9 mouse cellular contexts compared by ENCODE assay signal in the genomic region with DNA sequence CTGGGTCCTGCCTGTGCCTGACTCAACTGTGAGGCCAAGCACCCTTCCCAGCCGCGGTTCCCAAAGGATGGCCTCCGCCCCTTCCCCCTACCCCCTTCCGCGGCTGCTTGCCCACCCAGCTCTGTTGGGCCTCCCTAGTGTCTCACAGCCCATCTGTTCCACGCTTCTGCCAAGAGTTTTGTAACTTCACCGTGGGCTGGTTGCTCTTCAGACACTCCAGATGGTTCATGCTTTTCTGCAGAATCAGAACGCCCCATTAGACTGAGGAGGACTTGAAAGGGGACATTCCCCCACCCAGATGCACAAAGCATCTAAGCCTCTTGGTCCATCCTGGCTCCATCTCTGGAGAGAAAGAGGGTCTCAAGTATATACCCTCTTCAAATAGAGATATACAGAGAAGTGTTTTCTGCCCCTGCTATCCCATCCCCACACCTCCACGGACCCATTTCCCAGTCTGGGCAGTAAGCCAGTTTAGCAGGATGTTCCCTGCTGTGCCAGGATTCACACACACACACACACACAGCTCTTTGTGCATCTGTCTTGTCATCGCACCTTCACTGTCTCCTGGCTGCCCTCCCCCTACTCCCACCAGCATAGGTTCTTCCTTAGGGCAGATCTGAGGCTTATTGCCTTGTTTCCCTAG. TPM values are rescaled to one million over a fixed set of nuclear protein-coding genes. Genes with fewer than 3 reads are reported as not detected.
DNase-seq lines count a peak whose midpoint lies in the region; ATAC-seq and TF ChIP-seq lines count a peak whose summit lies in the region.
"Had no signal": no experiment of that assay in that cellular context is flagged by ENCODE, and none has a peak within 500 bp of the region (broad histone marks: within the 10 kb centered on the region; RNA-seq: fewer than 3 reads in every experiment).

No protein-coding gene starts in this region.

- H3K4me3 ChIP-seq in forebrain, embryonic 16.5 days (replicated peaks; ENCODE audit: low read length), result no peak overlapping the region
- H3K4me3 ChIP-seq in hindbrain, postnatal 0 days (ENCODE audit: low read length), result no peak overlapping the region
- H3K4me3 ChIP-seq: stomach, embryonic 15.5 days had no signal

- no peak overlapping the region for H3K9ac ChIP-seq in forebrain, embryonic 16.5 days (replicated peaks; ENCODE audit: low read depth, low read length)
- no peak overlapping the region for H3K9ac ChIP-seq in hindbrain, postnatal 0 days (replicated peaks; ENCODE audit: low read length)
- H3K9ac ChIP-seq: stomach, embryonic 15.5 days had no signal

- H3K27me3 ChIP-seq in forebrain, embryonic 16.5 days (replicated peaks; ENCODE audit: control insufficient read depth, insufficient read depth, low read length), result no peaks in the 10 kb centered on the region
- H3K27me3 ChIP-seq in hindbrain, postnatal 0 days (ENCODE audit: insufficient read depth, low read length), result no peaks in the 10 kb centered on the region
- H3K27me3 ChIP-seq: stomach, embryonic 15.5 days had no signal

- TF ChIP-seq CTCF in hindbrain, postnatal 0 days (IDR thresholded peaks at IDR 0.05; ENCODE audit: low read depth), result no peak

- no peaks in the 10 kb centered on the region for H3K9me3 ChIP-seq in forebrain, embryonic 16.5 days (ENCODE audit: control insufficient read depth, low read length)
- no peaks in the 10 kb centered on the region for H3K9me3 ChIP-seq in hindbrain, postnatal 0 days (ENCODE audit: low read length)
- H3K9me3 ChIP-seq: stomach, embryonic 15.5 days had no signal

- H3K27ac ChIP-seq in forebrain, embryonic 16.5 days (ENCODE audit: low read length), result peak overlapping the region; percentile 80
- peak overlapping the region; percentile 37 for H3K27ac ChIP-seq in hindbrain, postnatal 0 days
- H3K27ac ChIP-seq: stomach, embryonic 15.5 days had no signal

- H3K36me3 ChIP-seq in forebrain, embryonic 16.5 days (ENCODE audit: control insufficient read depth, insufficient read depth), result no peaks in the 10 kb centered on the region
- H3K36me3 ChIP-seq in hindbrain, postnatal 0 days (ENCODE audit: insufficient read depth, low read length), result no peaks in the 10 kb centered on the region
- H3K36me3 ChIP-seq: stomach, embryonic 15.5 days had no signal

- peak; percentile 92 for ATAC-seq in forebrain, embryonic 16.5 days
- ATAC-seq in hindbrain, postnatal 0 days, result peak; percentile 85

- WGBS in forebrain, embryonic 16.5 days, result 35% methylated on average over 10 of the region's 10 CpGs
- WGBS in hindbrain, postnatal 0 days, result 37% methylated on average over 10 of the region's 10 CpGs

- peaks cover 20% of the 10 kb centered on the region for H3K4me1 ChIP-seq in forebrain, embryonic 16.5 days (replicated peaks; ENCODE audit: control insufficient read depth, insufficient read depth, low read length)
- no peaks in the 10 kb centered on the region for H3K4me1 ChIP-seq in hindbrain, postnatal 0 days (ENCODE audit: insufficient read depth, low read length)

- DNase-seq in thymus, postnatal 4 days, result peak; percentile 1
- no peak for DNase-seq in thymus, postnatal 36 days
- DNase-seq in hindbrain, postnatal 0 days (ENCODE audit: low spot score), result peak; percentile 69
- peak; percentile 49 for DNase-seq in lung, postnatal 36 days
- DNase-seq in yolk sac, embryonic 10.5 days (ENCODE audit: low spot score), result no peak
- no peak for DNase-seq in ovary, postnatal 14 days (ENCODE audit: low spot score)
- no peak for DNase-seq in adrenal gland, postnatal 36 days

- no peak overlapping the region for H3K4me2 ChIP-seq in forebrain, embryonic 16.5 days (ENCODE audit: low read length)
- no peak overlapping the region for H3K4me2 ChIP-seq in hindbrain, postnatal 0 days (ENCODE audit: low read depth, low read length)
- H3K4me2 ChIP-seq: stomach, embryonic 15.5 days had no signal

RNA-seq across cellular contexts. Expression of gene Kctd21, which starts 13.2 kb away (rescaled TPM):
- polyA plus RNA-seq in forebrain, embryonic 16.5 days (2015; fragmentation: Nextera tagmentation; extraction: Ambion mirVana), result 7.5 and 7.8 TPM in 2 replicates
- 5.2 and 8.4 TPM in 2 replicates for total RNA-seq in hindbrain, postnatal 0 days (2014; rRNA removed)
- 3.2 and 3.4 TPM in 2 replicates for polyA plus RNA-seq in hindbrain, postnatal 0 days (2015; fragmentation: Nextera tagmentation; extraction: Ambion mirVana)
- total RNA-seq in adrenal gland, postnatal 36 days (2021), result 10 to 100 TPM in 1 of 2 experiments, 1 to 10 TPM in 1; 7.8 to 11.3 TPM

RNA-seq across cellular contexts. Expression of gene Usp35, which starts 13.5 kb away (rescaled TPM):
- 3.9 and 4.4 TPM in 2 replicates for polyA plus RNA-seq in forebrain, embryonic 16.5 days (2015; fragmentation: Nextera tagmentation; extraction: Ambion mirVana)
- 14.2 and 14.4 TPM in 2 replicates for total RNA-seq in hindbrain, postnatal 0 days (2014; rRNA removed)
- 2.4 and 3.6 TPM in 2 replicates for polyA plus RNA-seq in hindbrain, postnatal 0 days (2015; fragmentation: Nextera tagmentation; extraction: Ambion mirVana)
- 1 to 10 TPM; 4.9 to 8.7 TPM for total RNA-seq in adrenal gland, postnatal 36 days (2021)

RNA-seq across cellular contexts. Expression of gene Alg8, which starts 26.1 kb away (rescaled TPM):
- 18.6 and 19.1 TPM in 2 replicates for polyA plus RNA-seq in forebrain, embryonic 16.5 days (2015; fragmentation: Nextera tagmentation; extraction: Ambion mirVana)
- 5.2 and 6.0 TPM in 2 replicates for total RNA-seq in hindbrain, postnatal 0 days (2014; rRNA removed)
- polyA plus RNA-seq in hindbrain, postnatal 0 days (2015; fragmentation: Nextera tagmentation; extraction: Ambion mirVana), result 11.4 and 11.8 TPM in 2 replicates
- total RNA-seq in adrenal gland, postnatal 36 days (2021), result 10 to 100 TPM; 14.0 to 21.1 TPM

RNA-seq across cellular contexts. Expression of gene Ndufc2, which starts 54.5 kb away (rescaled TPM):
- polyA plus RNA-seq in forebrain, embryonic 16.5 days (2015; fragmentation: Nextera tagmentation; extraction: Ambion mirVana), result 398 and 425 TPM in 2 replicates
- 340 and 423 TPM in 2 replicates for total RNA-seq in hindbrain, postnatal 0 days (2014; rRNA removed)
- 697 and 742 TPM in 2 replicates for polyA plus RNA-seq in hindbrain, postnatal 0 days (2015; fragmentation: Nextera tagmentation; extraction: Ambion mirVana)
- total RNA-seq in adrenal gland, postnatal 36 days (2021), result 100 to 1,000 TPM; 306 to 313 TPM

Comparison
In these comparisons a context has a peak if more than half of its experiments do, and no peak if none do; other contexts are left out.
1. DNase-seq: peak in thymus, postnatal 4 days (single experiment), hindbrain, postnatal 0 days (single experiment) and lung, postnatal 36 days (single experiment); none in thymus, postnatal 36 days (0 of 2), yolk sac, embryonic 10.5 days (single experiment), ovary, postnatal 14 days (single experiment) and adrenal gland, postnatal 36 days (0 of 2).